Mouse (Mus musculus) intestine, postnatal 0 days (tissue): Measurements from ENCODE around the gene Ifit1bl2. TPM values are rescaled to one million over a fixed set of nuclear protein-coding genes. Genes with fewer than 3 reads are reported as not detected.

ENCODE experiments used
- ATAC-seq: fragments of 200-750 bp; cut with Nextera tagmentation; 2 replicates; pipeline ENCODE4 v1.8.0; 2017; ENCODE audit warnings: mild to moderate bottlenecking, moderate TSS enrichment, moderate library complexity
- H3K27ac ChIP-seq: fragments of 300-500 bp; sonication (generic); 2 replicates; pipeline ENCODE4 v1.5.1; 2014; ENCODE audit warnings: mild to moderate bottlenecking, low read depth, low read length, moderate library complexity
- H3K27me3 ChIP-seq: fragments of 300-500 bp; sonication (generic); replicated peaks from 2 replicates; pipeline ENCODE4 v1.6.1; 2014; ENCODE audit warnings: low read length, mixed read lengths; ENCODE audit not compliant: control insufficient read depth, insufficient read depth
- H3K36me3 ChIP-seq: fragments of 300-500 bp; sonication (generic); 2 replicates; pipeline ENCODE4 v1.6.1; 2014; ENCODE audit warnings: mild to moderate bottlenecking, moderate library complexity; ENCODE audit not compliant: control insufficient read depth, insufficient read depth
- H3K4me1 ChIP-seq: fragments of 300-500 bp; sonication (generic); replicated peaks from 2 replicates; pipeline ENCODE4 v1.6.1; 2014; ENCODE audit warnings: antibody characterized with exemption, low read length, mixed read lengths; ENCODE audit not compliant: control insufficient read depth, insufficient read depth
- H3K4me2 ChIP-seq: fragments of 300-500 bp; sonication (generic); replicated peaks from 2 replicates; pipeline ENCODE4 v1.6.1; 2014; ENCODE audit warnings: low read depth, mild to moderate bottlenecking, moderate library complexity
- H3K4me3 ChIP-seq: fragments of 300-500 bp; sonication (generic); 2 replicates; pipeline ENCODE4 v1.5.1; 2014; ENCODE audit warnings: low read depth, low read length
- H3K9ac ChIP-seq: fragments of 300-500 bp; sonication (generic); 2 replicates; pipeline ENCODE4 v1.6.1; 2014; ENCODE audit warnings: mild to moderate bottlenecking, low read depth, low read length
- H3K9me3 ChIP-seq: fragments of 300-500 bp; sonication (generic); 2 replicates; pipeline ENCODE4 v1.6.1; 2016; ENCODE audit warnings: mixed run types; ENCODE audit not compliant: control insufficient read depth
- CTCF ChIP-seq: sonication (generic); IDR thresholded peaks from 2 replicates; pipeline ENCODE4 v1.5.1; 2016; ENCODE audit warnings: low read depth, mild to moderate bottlenecking, control low read depth, antibody characterized with exemption, moderate library complexity
- WGBS: fragments of 180-500 bp; shearing (Covaris S2); extraction: QIAGEN DNeasy Blood & Tissue Kit; methylation state at CpG from one replicate; pipeline ENCODE4 v1.1.7; 2014; 5-methylcytosine and 5-hydroxymethylcytosine counted together
- polyA plus RNA-seq: library from polyadenylated mRNA; unstranded; fragments of >200 nt; fragmentation: Nextera tagmentation; extraction: Ambion mirVana; gene quantifications from 2 replicates; pipeline ENCODE4 v1.2.1, GENCODE M21; 2015

Gene Ifit1bl2
- polyA plus RNA-seq, 1 experiment from 2014 or later, result 134 TPM

- Histone ChIP-seq H3K4me3 (peak overlapping the region; percentile 24; the same call in 1 of the 2 replicates), H3K4me1 (0 out of 2 replicates have a peak, but pooled peaks cover 3% of the 10 kb centered on the region), H3K27me3 (no peaks in the 10 kb centered on the region), H3K4me2 (peak overlapping the region; percentile 65), H3K9me3 (no peaks in the 10 kb centered on the region), H3K36me3 (no peaks in the 10 kb centered on the region), H3K27ac (no peak overlapping the region), H3K9ac (no peak overlapping the region)
- ATAC-seq, result peak; percentile 14; the same call in 1 of the 2 replicates
- WGBS, result 39% methylated on average over 5 of the region's 5 CpGs
- TF ChIP-seq CTCF, result no peak
Measured at GRCm38 (mm10) chr19:34642616-34643015, 2.1 kb upstream of the Ifit1bl2 start.

- H3K27me3 ChIP-seq, result no peaks in the 10 kb centered on the region
- H3K9ac ChIP-seq, result no peak overlapping the region
- no peak overlapping the region for H3K4me3 ChIP-seq
- no peak for ATAC-seq
- peak; percentile 87 for TF ChIP-seq CTCF
- 10% methylated on average over 3 of the region's 3 CpGs for WGBS
- no peaks in the 10 kb centered on the region for H3K9me3 ChIP-seq
- 0 out of 2 replicates have a peak, but pooled peaks cover 3% of the 10 kb centered on the region for H3K4me1 ChIP-seq
- H3K27ac ChIP-seq, result no peak overlapping the region
- no peak overlapping the region for H3K4me2 ChIP-seq
- H3K36me3 ChIP-seq, result no peaks in the 10 kb centered on the region
Measured at GRCm38 (mm10) chr19:34636933-34637557, 3.5 kb downstream of the Ifit1bl2 start.

DNA sequence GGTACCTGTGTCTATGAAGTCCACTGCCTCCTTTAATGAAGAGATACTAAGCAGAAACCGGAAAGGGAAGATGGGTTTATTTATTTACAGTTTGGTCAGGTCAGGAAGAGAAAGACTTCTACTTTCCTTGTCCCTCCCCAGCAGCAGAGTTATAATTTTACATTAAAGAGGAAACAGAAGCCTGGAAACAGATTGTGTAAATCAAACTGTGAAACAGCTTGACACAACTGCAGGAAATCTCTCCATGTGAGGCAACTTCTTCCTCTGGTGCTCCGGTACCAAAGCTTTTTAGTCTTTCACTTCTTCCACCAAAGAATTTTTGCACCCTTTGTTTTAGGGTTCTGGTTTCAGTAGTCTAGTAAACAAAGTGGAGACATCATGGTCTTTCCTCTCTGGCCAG, 7.1 kb downstream of the Ifit1bl2 start:
- Histone ChIP-seq H3K4me2 (no peak overlapping the region), H3K27ac (no peak overlapping the region), H3K9ac (no peak overlapping the region), H3K4me3 (no peak overlapping the region), H3K27me3 (no peaks in the 10 kb centered on the region), H3K9me3 (no peaks in the 10 kb centered on the region), H3K4me1 (no peaks in the 10 kb centered on the region), H3K36me3 (no peaks in the 10 kb centered on the region)
- ATAC-seq, result no peak
- 61% methylated on average over 2 of the region's 2 CpGs for WGBS
- TF ChIP-seq CTCF, result no peak

DNA sequence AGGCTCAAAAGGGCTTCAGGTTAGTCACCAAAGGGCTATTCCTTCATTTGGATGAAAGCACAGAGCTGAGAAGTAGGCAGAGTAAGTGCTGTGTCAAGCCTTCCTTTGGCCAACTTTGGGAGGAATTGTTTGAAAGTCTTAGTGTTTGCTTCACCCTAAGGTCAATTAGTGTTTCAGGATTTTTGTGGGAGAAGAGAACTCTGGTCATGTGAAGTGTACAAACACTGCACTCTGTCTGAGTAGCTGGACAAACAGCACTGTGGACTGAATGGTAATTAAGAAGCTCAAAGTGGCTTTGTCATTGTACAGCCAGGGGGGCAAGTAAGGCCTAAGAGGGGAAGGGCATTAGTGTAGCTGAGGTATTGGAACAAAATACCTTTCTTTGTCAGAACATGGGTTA, 9.1 kb downstream of the Ifit1bl2 start:
- no peaks in the 10 kb centered on the region for H3K36me3 ChIP-seq
- no peak for ATAC-seq
- no peak overlapping the region for H3K27ac ChIP-seq
- H3K4me3 ChIP-seq, result no peak overlapping the region
- no peak overlapping the region for H3K9ac ChIP-seq
- no peaks in the 10 kb centered on the region for H3K27me3 ChIP-seq
- no peaks in the 10 kb centered on the region for H3K9me3 ChIP-seq
- H3K4me2 ChIP-seq, result no peak overlapping the region
- no peaks in the 10 kb centered on the region for H3K4me1 ChIP-seq
- no peak for TF ChIP-seq CTCF

DNA sequence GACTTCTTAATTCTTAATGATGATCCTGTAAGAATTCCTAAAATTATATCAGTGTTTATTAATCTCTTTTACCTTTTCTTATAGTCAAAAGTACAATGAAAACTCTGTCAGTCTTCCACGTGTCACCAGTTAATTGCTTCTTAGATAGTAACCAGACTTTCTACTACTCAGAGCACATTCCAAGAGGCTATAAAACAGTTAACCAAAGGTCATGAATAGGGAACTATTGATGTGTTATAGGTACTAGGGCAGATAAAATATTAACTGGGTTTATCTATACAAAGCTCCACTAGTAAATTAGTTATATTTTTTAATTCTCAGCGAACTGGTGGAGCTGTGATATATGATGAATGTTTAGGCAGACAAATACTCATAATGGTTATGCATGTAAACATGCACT, 13.0 kb downstream of the Ifit1bl2 start:
- peak overlapping the region; percentile 57; the same call in 1 of the 2 replicates for H3K4me2 ChIP-seq
- peaks cover 3% of the 10 kb centered on the region; the same call in 1 of the 2 replicates for H3K36me3 ChIP-seq
- ATAC-seq, result peak; percentile 78
- H3K9ac ChIP-seq, result no peak overlapping the region
- no peaks in the 10 kb centered on the region; the same call in 1 of the 2 replicates for H3K4me1 ChIP-seq
- 30% methylated on average over 2 of the region's 2 CpGs for WGBS
- H3K4me3 ChIP-seq, result peak overlapping the region; percentile 39; the same call in 1 of the 2 replicates
- H3K27ac ChIP-seq, result 0 out of 2 replicates have a peak overlapping the region, but pooled peaks have one; percentile 57
- H3K27me3 ChIP-seq, result no peaks in the 10 kb centered on the region
- TF ChIP-seq CTCF, result no peak
- H3K9me3 ChIP-seq, result no peaks in the 10 kb centered on the region

DNA sequence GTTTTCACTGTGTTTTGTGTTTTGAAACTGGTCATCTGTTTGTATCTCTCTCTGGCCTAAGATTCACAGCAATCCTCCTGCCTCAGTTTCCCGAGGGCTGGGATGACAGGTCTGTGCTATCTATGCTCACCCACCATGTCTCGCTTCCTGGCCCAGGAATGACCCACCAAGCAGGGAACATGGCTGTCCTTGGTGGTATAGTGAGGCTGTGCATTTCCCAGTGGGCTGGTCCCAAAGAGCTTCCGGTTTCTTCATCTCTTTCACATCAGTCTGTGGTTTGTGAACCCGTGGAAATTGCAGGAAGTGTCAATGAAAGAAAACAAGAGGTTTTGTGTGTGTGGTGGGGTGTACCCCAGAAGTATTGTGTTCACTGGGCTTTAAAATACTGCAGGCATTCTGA, 15.9 kb downstream of the Ifit1bl2 start:
- 79% methylated on average over 4 of the region's 4 CpGs for WGBS
- Histone ChIP-seq H3K9me3 (no peaks in the 10 kb centered on the region), H3K4me1 (no peaks in the 10 kb centered on the region; the same call in 1 of the 2 replicates), H3K4me2 (peak overlapping the region; percentile 41), H3K27me3 (no peaks in the 10 kb centered on the region), H3K4me3 (no peak overlapping the region), H3K36me3 (peaks cover 3% of the 10 kb centered on the region; the same call in 1 of the 2 replicates), H3K9ac (no peak overlapping the region), H3K27ac (no peak overlapping the region)
- ATAC-seq, result no peak
- TF ChIP-seq CTCF, result no peak
